Mouse (Mus musculus) lung, postnatal 14 days (tissue): ENCODE measurements around the gene Col27a1.

Source experiments
- DNase-seq: peaks from one replicate; pipeline ENCODE4 v3.0.0; 2021

The Col27a1 gene

DNA sequence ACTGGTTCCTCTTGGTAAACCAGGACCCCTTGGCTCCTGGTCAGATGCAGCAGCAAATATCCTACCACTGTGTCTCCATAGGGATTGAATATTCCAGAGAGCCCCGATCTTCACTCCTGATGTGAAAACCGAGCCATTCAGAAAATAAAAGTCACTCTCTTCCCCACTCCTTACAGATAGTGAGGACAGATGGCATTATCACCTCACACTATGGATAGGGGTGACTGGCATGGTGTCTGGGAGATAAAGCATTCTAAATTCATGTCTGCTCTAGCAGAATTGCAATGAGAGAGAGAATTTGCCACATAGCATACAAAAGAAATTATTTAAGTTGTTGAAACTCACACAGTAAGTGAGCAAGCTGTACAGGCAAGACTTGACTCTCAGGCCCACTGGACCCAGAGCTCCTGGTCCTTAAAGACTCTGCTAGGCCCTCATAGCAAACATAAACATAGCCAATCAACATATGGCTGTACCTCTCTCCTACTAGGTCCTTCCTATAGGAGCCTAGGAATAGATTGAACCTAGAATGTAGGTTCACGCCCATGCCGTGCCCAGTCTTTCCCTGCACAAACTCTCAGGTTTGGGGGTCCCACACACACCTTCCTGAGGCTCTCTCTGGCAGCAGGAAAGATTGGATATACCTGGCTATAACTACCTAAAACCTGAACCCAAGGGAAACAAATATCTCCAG, 169.0 kb downstream of the Col27a1 start:
- no peak for DNase-seq

DNA sequence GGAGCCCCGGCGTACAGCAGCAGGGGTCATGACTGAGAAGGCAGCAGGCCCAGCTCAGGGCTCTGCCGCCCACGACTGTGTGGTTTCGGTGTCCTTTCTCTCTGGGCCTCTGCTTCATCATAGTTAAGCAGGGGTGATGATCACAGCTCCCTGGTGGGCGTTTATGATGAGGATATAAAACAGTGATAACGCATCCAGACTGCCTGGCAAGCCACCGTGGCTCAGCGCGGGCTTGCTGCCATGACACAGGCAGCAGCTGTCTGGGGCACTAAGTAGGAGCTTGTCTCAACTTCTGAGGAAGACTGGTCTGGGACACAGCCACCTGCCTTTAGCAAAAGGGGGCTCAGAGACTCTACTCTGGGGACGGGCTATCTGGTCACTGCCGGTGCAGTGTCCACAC, 169.7 kb downstream of the Col27a1 start:
- no peak for DNase-seq

DNA sequence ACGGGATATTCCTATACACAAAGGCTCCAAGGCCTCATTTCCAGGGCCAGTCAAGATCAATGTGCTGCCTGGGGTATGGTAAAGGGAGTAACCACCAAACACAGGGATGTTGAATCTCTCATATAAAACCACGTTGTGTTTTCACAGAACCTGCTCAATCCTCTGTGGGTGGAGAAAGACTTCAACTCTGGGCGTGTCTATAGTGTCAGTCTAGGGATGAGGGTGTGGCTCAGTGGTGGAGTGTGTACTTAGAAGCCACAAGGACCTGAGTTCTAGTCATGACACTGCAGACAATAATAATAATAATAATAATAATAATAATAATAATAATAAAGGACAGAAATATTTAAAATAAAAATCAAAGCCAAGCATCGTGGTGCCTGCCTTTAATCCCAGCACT, 170.5 kb downstream of the Col27a1 start:
- DNase-seq, result no peak
